Mouse (Mus musculus) cerebellum, adult 11 months (tissue): ENCODE results near the gene Cryzl2.

Source experiments
- DNase-seq: peaks from one replicate; pipeline ENCODE4 v3.0.0; 2022

Cryzl2 gene

GRCm38 (mm10) chr1:157458421-157459208 lies at the start of gene Cryzl2:
TSS of gene Cryzl2 (plus strand) at chr1:157458577.
- peak; percentile 13 for DNase-seq

GRCm38 (mm10) chr1:157409648-157410047 lies 48.7 kb upstream of the Cryzl2 start:
- no peak for DNase-seq

GRCm38 (mm10) chr1:157410937-157411336 lies 47.4 kb upstream of the Cryzl2 start:
- DNase-seq = no peak

GRCm38 (mm10) chr1:157411341-157411710 lies 47.1 kb upstream of the Cryzl2 start:
- no peak for DNase-seq

- peak; percentile 68 for DNase-seq
Measured at GRCm38 (mm10) chr1:157411711-157412380, 46.5 kb upstream of the Cryzl2 start.

GRCm38 (mm10) chr1:157412454-157413369 lies 45.7 kb upstream of the Cryzl2 start, which contains the start of gene Rasal2:
TSS of gene Rasal2 (minus strand) at chr1:157412595.
- DNase-seq = peak; percentile 93

GRCm38 (mm10) chr1:157415771-157416170 lies 42.6 kb upstream of the Cryzl2 start:
- DNase-seq = no peak

- no peak for DNase-seq
Measured at GRCm38 (mm10) chr1:157416628-157417027, 41.7 kb upstream of the Cryzl2 start.

GRCm38 (mm10) chr1:157417414-157417813 lies 41.0 kb upstream of the Cryzl2 start:
- DNase-seq = no peak

GRCm38 (mm10) chr1:157417861-157418260 lies 40.5 kb upstream of the Cryzl2 start:
- no peak for DNase-seq

GRCm38 (mm10) chr1:157425741-157426427 lies 32.5 kb upstream of the Cryzl2 start:
- DNase-seq = no peak

GRCm38 (mm10) chr1:157426933-157427332 lies 31.4 kb upstream of the Cryzl2 start:
- no peak for DNase-seq

DNA sequence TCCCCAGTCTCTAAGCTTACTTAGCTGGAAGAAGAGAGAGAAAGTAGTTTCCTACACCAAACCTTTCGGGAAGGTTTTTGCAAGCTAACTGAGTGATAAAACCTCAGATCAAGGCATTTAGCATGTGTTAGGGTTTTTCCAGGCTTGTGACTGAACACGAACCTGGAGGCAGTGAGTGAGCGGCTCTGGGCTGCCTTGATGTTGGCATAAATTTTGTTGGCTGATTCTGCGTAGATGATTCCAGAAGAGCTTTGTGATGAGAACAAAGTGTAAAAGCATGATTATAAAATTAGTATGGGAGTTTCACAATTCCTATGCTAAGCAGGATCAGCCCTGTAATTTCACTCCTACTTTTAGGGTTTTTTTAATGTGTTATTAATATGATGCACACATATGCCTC lies 30.8 kb upstream of the Cryzl2 start:
- DNase-seq = no peak

- no peak for DNase-seq
Measured at GRCm38 (mm10) chr1:157428366-157428765, 30.0 kb upstream of the Cryzl2 start.

DNA sequence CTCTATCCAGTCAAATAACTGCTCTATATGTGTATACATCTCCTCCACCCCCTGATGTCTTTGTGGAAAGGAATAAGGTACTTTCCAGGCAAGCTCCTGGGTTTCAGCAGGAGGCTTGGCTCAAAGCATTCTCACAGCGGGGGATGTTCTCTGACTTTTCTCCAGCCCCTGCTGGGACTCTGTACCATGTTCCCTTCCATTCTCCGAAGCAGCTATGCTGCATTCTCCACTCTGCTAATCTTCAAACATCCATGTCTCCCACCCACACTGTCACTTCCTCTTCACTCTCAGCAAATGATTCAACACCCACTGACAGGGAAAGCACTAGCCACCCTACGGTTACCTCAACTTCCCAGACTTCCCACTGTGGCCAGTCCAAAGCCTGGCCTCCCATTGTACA lies 25.1 kb upstream of the Cryzl2 start:
- DNase-seq = no peak

DNA sequence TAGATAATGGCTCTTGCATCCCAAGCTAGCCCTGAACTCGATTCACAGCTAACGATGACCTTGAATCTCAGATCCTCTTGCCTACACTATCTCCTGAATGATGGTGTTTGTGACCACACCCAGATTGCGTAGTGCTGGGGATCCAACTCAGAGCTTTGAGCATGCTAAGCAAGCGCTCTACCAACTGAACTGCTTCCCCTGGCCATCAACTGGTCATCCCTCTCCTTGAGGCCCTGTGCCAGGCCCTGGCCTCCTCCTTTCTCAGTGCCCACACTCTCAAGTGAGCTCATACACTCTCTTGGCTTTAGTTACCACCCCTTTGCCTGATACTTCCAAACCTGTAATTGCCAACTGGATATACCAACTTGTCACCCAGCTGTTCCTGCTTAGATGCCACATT lies 24.0 kb upstream of the Cryzl2 start:
- no peak for DNase-seq

DNA sequence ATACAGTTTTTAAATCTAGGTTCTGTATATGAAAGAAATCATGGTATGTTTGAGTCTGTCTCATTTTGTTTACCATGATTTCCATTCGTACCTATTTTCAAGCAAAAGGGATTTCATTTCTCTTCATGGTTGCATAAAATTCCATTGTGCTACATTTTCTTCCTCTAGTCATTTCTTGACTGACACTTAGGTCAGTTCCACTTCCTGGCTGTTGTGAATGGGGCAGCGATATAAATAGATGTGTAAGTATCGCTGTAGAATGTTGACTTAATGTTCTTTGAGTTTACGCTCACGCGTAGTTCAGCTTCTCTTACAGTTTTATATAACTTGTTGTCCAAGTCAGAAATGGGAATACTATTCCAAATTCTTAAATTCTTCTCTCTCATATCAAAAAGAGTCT lies 22.5 kb upstream of the Cryzl2 start:
- DNase-seq = no peak

DNA sequence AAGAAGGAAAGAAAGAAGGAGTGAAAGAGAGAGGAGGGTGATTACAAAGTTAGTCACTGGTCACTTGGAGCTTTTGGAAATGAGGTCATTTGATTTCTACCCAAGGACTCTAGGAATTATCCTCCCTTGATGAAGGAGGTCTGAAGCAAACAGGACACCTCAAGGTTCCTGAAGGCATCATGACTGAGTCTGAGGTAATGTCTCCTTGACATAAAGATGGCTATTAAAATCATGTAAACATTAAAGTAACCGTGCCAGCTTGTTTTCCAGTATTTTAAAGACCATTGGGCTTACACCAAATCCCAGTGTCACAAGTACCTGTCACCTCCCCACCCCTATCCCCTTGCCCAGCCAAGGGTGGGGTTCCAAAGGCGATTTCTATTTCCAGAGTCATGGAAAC lies 20.1 kb upstream of the Cryzl2 start:
- DNase-seq = no peak

DNA sequence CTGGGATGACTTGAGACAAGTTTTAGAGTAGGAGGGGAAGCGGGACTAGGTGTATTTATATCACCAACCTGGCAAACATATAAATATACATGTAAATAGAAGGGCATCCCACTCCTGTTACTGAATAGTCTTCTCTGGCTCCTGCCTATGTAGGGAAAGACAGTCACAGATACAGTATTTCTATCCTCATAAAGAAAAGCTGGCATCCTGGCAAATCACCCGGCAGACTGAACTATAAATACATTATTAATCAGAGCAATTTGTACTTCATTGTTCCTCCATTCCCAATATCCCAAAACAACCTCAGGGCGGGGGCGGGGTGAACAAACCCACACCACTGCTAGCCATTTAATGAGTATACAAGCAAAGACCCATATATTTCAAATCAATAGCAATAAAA lies 19.3 kb upstream of the Cryzl2 start:
- no peak for DNase-seq

GRCm38 (mm10) chr1:157439973-157440641 lies 18.3 kb upstream of the Cryzl2 start:
- no peak for DNase-seq

DNA sequence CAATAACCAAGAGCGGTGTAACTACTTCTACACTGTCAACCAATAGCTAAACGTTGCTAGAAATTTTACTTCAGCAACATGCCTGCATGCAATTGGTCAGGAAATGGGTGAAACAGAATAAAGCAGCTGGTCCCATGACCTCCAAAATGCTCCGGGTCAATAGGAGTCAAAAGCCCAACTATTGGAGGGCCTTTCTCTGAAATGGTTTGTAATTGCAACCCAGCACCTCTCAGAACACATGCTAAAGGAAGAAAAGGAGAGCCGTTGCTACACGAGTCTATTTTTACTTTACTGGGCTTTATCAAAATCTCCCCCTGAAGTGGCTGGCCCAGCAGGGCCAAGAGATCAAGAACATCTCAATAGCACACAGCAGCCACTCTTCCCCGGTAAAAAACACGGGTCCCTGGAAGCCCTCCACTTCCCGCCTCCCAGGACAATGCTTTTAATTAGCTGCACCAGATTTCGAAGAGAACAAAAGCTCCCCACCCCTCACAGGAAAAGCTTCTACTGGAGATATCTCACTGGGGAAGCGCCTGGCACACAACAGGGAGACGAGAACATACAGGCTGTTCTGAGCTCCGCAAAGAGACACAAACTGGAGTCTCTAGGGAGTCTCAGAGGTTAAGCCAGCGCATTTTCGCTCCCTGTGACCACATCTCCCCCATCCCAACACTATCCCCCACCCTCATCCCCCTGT lies 15.2 kb upstream of the Cryzl2 start:
- DNase-seq = no peak
